Mouse (Mus musculus) testis, adult 2 months (tissue): Measurements from ENCODE around the gene Adgrg2.

Experiments used
- CTCF ChIP-seq: fragments of 200-500 bp; IDR thresholded peaks from 2 replicates; pipeline ENCODE4 v1.5.1; 2012; ENCODE audit warnings: low read depth, mild to moderate bottlenecking, inconsistent platforms, low read length, moderate library complexity; ENCODE audit not compliant: control insufficient read depth, insufficient read depth, insufficient replicate concordance
- POLR2A ChIP-seq: fragments of 200-500 bp; IDR thresholded peaks from 2 replicates; pipeline ENCODE4 v1.6.1; 2012; ENCODE audit warnings: low read depth, mild to moderate bottlenecking, inconsistent platforms, low read length, moderate library complexity; ENCODE audit not compliant: control insufficient read depth

GRCm38 (mm10) chrX:160509046-160509445, 118.6 kb downstream of the Adgrg2 start:
- TF ChIP-seq POLR2A (no peak), CTCF (no peak)
